Mouse (Mus musculus) heart, postnatal 36 days (tissue): ENCODE measurements around the gene Afg1l. TPM values are rescaled to one million over a fixed set of nuclear protein-coding genes. Genes with fewer than 3 reads are reported as not detected.

Experiments
- DNase-seq, 2 experiments: peaks; one replicate each; pipeline ENCODE4 v3.0.0; 2021 to 2022
- intact Hi-C: fragments of 180-260 bp; cut with DNase I; formaldehyde crosslinking; loops from one replicate; pipeline ENCODE4 v1.15.1; 2025
- total RNA-seq, 2 experiments: library from RNA; stranded (reverse); gene quantifications; 2 replicates each; pipeline ENCODE4 v1.2.3; 2021

The Afg1l gene
- total RNA-seq, 2 experiments from 2014 or later, result 30.9 to 37.7 TPM

GRCm38 (mm10) chr10:42306422-42306821, 171.9 kb downstream of the Afg1l start:
- intact Hi-C loops, result no loop called here
- no peak for DNase-seq

- no peak for DNase-seq
- intact Hi-C loops, result no loop called here
Observed at GRCm38 (mm10) chr10:42300805-42301204, 177.6 kb downstream of the Afg1l start.

- no peak for DNase-seq
Observed at GRCm38 (mm10) chr10:42299967-42300366, 178.4 kb downstream of the Afg1l start.

GRCm38 (mm10) chr10:42299426-42299825, 178.9 kb downstream of the Afg1l start:
- intact Hi-C loops, result loop anchor here (5.0 kb wide), 1 partner anchor 607 kb away; no protein-coding TSS in a partner anchor
- no peak for DNase-seq

More at GRCm38 (mm10) chr10:42299967-42300366, 178.4 kb downstream of the Afg1l start:
- intact Hi-C loops, result loop anchor here (5.0 kb wide), 1 partner anchor 608 kb away; no protein-coding TSS in a partner anchor

GRCm38 (mm10) chr10:42297954-42298353, 180.4 kb downstream of the Afg1l start:
- intact Hi-C loops, result loop anchor here (2.0 to 5.0 kb wide), 2 partner anchors 467 to 606 kb away; no protein-coding TSS in a partner anchor
- DNase-seq, result no peak

- no peak for DNase-seq
- intact Hi-C loops, result loop anchor here (2.0 to 5.0 kb wide), 2 partner anchors 466 to 605 kb away; no protein-coding TSS in a partner anchor
Observed at GRCm38 (mm10) chr10:42297109-42297508, 181.3 kb downstream of the Afg1l start.

GRCm38 (mm10) chr10:42296559-42296958, 181.8 kb downstream of the Afg1l start:
- intact Hi-C loops, result loop anchor here (2.0 to 5.0 kb wide), 2 partner anchors 466 to 604 kb away; no protein-coding TSS in a partner anchor
- no peak for DNase-seq

GRCm38 (mm10) chr10:42295028-42295427, 183.3 kb downstream of the Afg1l start:
- DNase-seq, result no peak

GRCm38 (mm10) chr10:42294392-42294791, 184.0 kb downstream of the Afg1l start:
- intact Hi-C loops, result loop anchor here (2.0 to 5.0 kb wide), 2 partner anchors 222 to 776 kb away; partner anchors contain the start of gene Cd164
- DNase-seq, result peak in 1 of 2 experiments; percentile 11

More at GRCm38 (mm10) chr10:42295028-42295427, 183.3 kb downstream of the Afg1l start:
- intact Hi-C loops, result loop anchor here (2.0 to 5.0 kb wide), 2 partner anchors 603 to 776 kb away; partner anchors contain the start of gene Cd164

- intact Hi-C loops, result loop anchor here (2.0 to 5.0 kb wide), 2 partner anchors 222 to 775 kb away; partner anchors contain the start of gene Cd164
- no peak for DNase-seq
Observed at GRCm38 (mm10) chr10:42293877-42294276, 184.5 kb downstream of the Afg1l start.

- intact Hi-C loops, result loop anchor here (1.0 to 5.0 kb wide), 3 partner anchors 219 to 311 kb away; no protein-coding TSS in a partner anchor
- DNase-seq, result peak; percentile 31 to 65
Observed at GRCm38 (mm10) chr10:42291360-42291759, 187.0 kb downstream of the Afg1l start.

GRCm38 (mm10) chr10:42287666-42288065, 190.7 kb downstream of the Afg1l start:
- no peak for DNase-seq

GRCm38 (mm10) chr10:42278307-42278850, 200.0 kb downstream of the Afg1l start:
- intact Hi-C loops, result loop anchor here (5.0 kb wide), 4 partner anchors 186 to 466 kb away; no protein-coding TSS in a partner anchor

More at GRCm38 (mm10) chr10:42287666-42288065, 190.7 kb downstream of the Afg1l start:
- intact Hi-C loops, result no loop called here

GRCm38 (mm10) chr10:42277476-42278306, 200.7 kb downstream of the Afg1l start:
- intact Hi-C loops, result loop anchor here (2.0 to 5.0 kb wide), 5 partner anchors 185 to 465 kb away; no protein-coding TSS in a partner anchor
- DNase-seq, result peak; percentile 97 to 99

More at GRCm38 (mm10) chr10:42278307-42278850, 200.0 kb downstream of the Afg1l start:
- DNase-seq, result no peak

- peak; percentile 91 to 95 for DNase-seq
- intact Hi-C loops, result loop anchor here (2.0 to 5.0 kb wide), 5 partner anchors 184 to 464 kb away; no protein-coding TSS in a partner anchor
Observed at GRCm38 (mm10) chr10:42276507-42277345, 201.6 kb downstream of the Afg1l start, which contains the start of gene Foxo3. Foxo3 (minus strand) TSS chr10:42276755.

- intact Hi-C loops, result loop anchor here (2.0 to 5.0 kb wide), 7 partner anchors 25 to 464 kb away; no protein-coding TSS in a partner anchor
- no peak for DNase-seq
Observed at GRCm38 (mm10) chr10:42275871-42276501, 202.4 kb downstream of the Afg1l start.

GRCm38 (mm10) chr10:42275401-42275870, 202.9 kb downstream of the Afg1l start:
- DNase-seq, result peak in 1 of 2 experiments; percentile 56
- intact Hi-C loops, result loop anchor here (2.0 to 5.0 kb wide), 6 partner anchors 25 to 463 kb away; no protein-coding TSS in a partner anchor

- intact Hi-C loops, result loop anchor here (2.0 to 5.0 kb wide), 8 partner anchors 24 to 463 kb away; no protein-coding TSS in a partner anchor
- DNase-seq, result peak in 1 of 2 experiments; percentile 70
Observed at GRCm38 (mm10) chr10:42274712-42275400, 203.5 kb downstream of the Afg1l start.
